ENCODE assay signal across 24 mouse cellular contexts in the genomic region with DNA sequence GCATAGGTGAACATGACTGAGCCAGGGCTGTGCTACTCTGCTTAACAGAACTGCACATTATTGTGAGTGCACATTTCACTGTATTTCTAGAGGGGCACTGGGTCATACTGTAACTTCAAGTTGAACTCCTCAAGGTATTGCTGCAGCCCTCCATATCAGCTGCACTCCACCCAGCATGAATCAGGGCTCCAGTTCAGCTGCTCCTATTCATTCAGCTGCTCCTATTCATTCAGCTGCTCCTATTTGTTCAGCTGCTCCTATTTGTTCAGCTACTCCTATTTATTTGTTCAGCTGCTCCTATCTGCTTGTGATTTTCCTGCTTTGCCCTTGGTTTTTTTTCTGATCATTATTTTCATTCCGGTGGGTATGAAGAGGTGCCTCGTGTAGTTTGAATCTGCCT. TPM values are rescaled to one million over a fixed set of nuclear protein-coding genes. Genes with fewer than 3 reads are reported as not detected.
DNase-seq lines count a peak whose midpoint lies in the region; ATAC-seq and TF ChIP-seq lines count a peak whose summit lies in the region.
"Had no signal": no experiment of that assay in that cellular context is flagged by ENCODE, and none has a peak within 500 bp of the region (broad histone marks: within the 10 kb centered on the region; RNA-seq: fewer than 3 reads in every experiment).

No protein-coding gene starts in this region.

- DNase-seq in gastrocnemius, adult 2 months, result no peak
- DNase-seq in gastrocnemius, postnatal 10 days, result no peak
- no peak for DNase-seq in heart, adult 11 months
- no peak for DNase-seq in heart, postnatal 0 days (ENCODE audit: low spot score)
- no peak for DNase-seq in heart, postnatal 4 days
- DNase-seq: adrenal gland, postnatal 10 days; adrenal gland, postnatal 36 days; cerebellum, adult 18-20 months; cerebellum, adult 9-10 months; cerebellum, postnatal 14 days; kidney, adult 11 months; kidney, adult 8-10 months had no signal

- peaks cover 29 to 36% of the 10 kb centered on the region in 2 experiments for H3K4me1 ChIP-seq in heart, embryonic 14.5 days (ENCODE audit: control insufficient read depth in 2 of 2, insufficient read depth in 2 of 2, low read length in 2 of 2)
- H3K4me1 ChIP-seq in heart, postnatal 0 days (ENCODE audit: control insufficient read depth, insufficient read depth), result peaks cover 51% of the 10 kb centered on the region
- H3K4me1 ChIP-seq: forebrain, embryonic 13.5 days; intestine, embryonic 15.5 days had no signal

- H3K4me2 ChIP-seq in heart, embryonic 14.5 days (ENCODE audit: low read length), result peak overlapping the region; percentile 24
- peak overlapping the region; percentile 57 for H3K4me2 ChIP-seq in heart, postnatal 0 days (ENCODE audit: low read depth, low read length)
- H3K4me2 ChIP-seq: forebrain, embryonic 13.5 days; hindbrain, embryonic 13.5 days; intestine, embryonic 15.5 days had no signal

- no peak for TF ChIP-seq CTCF in gastrocnemius, adult 2 months (IDR thresholded peaks at IDR 0.05)
- TF ChIP-seq CTCF in heart, postnatal 0 days (IDR thresholded peaks at IDR 0.05; ENCODE audit: low read depth), result no peak

- no peaks in the 10 kb centered on the region for H3K9me3 ChIP-seq in heart, embryonic 14.5 days (ENCODE audit: control insufficient read depth, low read length)
- H3K9me3 ChIP-seq in heart, postnatal 0 days (replicated peaks; ENCODE audit: control insufficient read depth, low read length), result no peaks in the 10 kb centered on the region
- H3K9me3 ChIP-seq: forebrain, embryonic 10.5 days; forebrain, embryonic 13.5 days; hindbrain, embryonic 10.5 days; hindbrain, embryonic 13.5 days; intestine, embryonic 15.5 days had no signal

- H3K27me3 ChIP-seq in heart, embryonic 14.5 days (ENCODE audit: control insufficient read depth, insufficient read depth, low read length), result peaks cover 4% of the 10 kb centered on the region; the same call in 1 of the 2 replicates
- no peaks in the 10 kb centered on the region for H3K27me3 ChIP-seq in heart, postnatal 0 days (ENCODE audit: control insufficient read depth, insufficient read depth, low read length)

- no peak overlapping the region for H3K9ac ChIP-seq in heart, embryonic 14.5 days (ENCODE audit: low read length)
- 0 out of 2 replicates have a peak overlapping the region, but pooled peaks have one; percentile 3 for H3K9ac ChIP-seq in heart, postnatal 0 days (replicated peaks; ENCODE audit: low read depth, low read length)
- H3K9ac ChIP-seq: forebrain, embryonic 13.5 days; hindbrain, embryonic 13.5 days; intestine, embryonic 15.5 days had no signal

- no peak for TF ChIP-seq EP300 in heart, postnatal 0 days (IDR thresholded peaks at IDR 0.05; ENCODE audit: low read depth)

- H3K4me3 ChIP-seq in gastrocnemius, adult 2 months, result peak overlapping the region; percentile 68
- no peak overlapping the region for H3K4me3 ChIP-seq in heart, embryonic 14.5 days (ENCODE audit: control insufficient read depth in 1 of 2, insufficient read depth in 1 of 2, low read depth in 1 of 2, low read length in 2 of 2)
- peak overlapping the region; percentile 22; the same call in 1 of the 2 replicates for H3K4me3 ChIP-seq in heart, postnatal 0 days (ENCODE audit: low read depth, low read length)
- H3K4me3 ChIP-seq: forebrain, embryonic 10.5 days; forebrain, embryonic 13.5 days; hindbrain, embryonic 10.5 days; hindbrain, embryonic 13.5 days; intestine, embryonic 15.5 days had no signal

- WGBS in heart, embryonic 14.5 days, result 65% methylated on average over 2 of the region's 2 CpGs
- WGBS in heart, postnatal 0 days, result 64% methylated on average over 2 of the region's 2 CpGs

- no peaks in the 10 kb centered on the region for H3K36me3 ChIP-seq in heart, embryonic 14.5 days (ENCODE audit: control insufficient read depth, insufficient read depth, low read length)
- peaks cover 16% of the 10 kb centered on the region for H3K36me3 ChIP-seq in heart, postnatal 0 days (replicated peaks; ENCODE audit: control insufficient read depth, insufficient read depth, low read length)
- H3K36me3 ChIP-seq: forebrain, embryonic 10.5 days; G1E; hindbrain, embryonic 10.5 days; hindbrain, embryonic 13.5 days; intestine, embryonic 15.5 days had no signal

- no peak for ATAC-seq in heart, embryonic 14.5 days (ENCODE audit: insufficient number of reproducible peaks, insufficient read depth, low FRiP score, low read depth)
- ATAC-seq in heart, postnatal 0 days (ENCODE audit: insufficient read depth, low read depth), result no peak
- ATAC-seq: forebrain, embryonic 13.5 days; forebrain, embryonic 16.5 days; hindbrain, embryonic 16.5 days; intestine, embryonic 15.5 days; Patski had no signal

- H3K27ac ChIP-seq in gastrocnemius, adult 2 months, result peak overlapping the region; percentile 91
- no peak overlapping the region; a peak in 1 of 4 replicates for H3K27ac ChIP-seq in heart, embryonic 14.5 days (replicated peaks in 1 of 2; ENCODE audit: control insufficient read depth in 1 of 2, insufficient read depth in 1 of 2, low read depth in 2 of 2, low read length in 2 of 2)
- peak overlapping the region; percentile 95 for H3K27ac ChIP-seq in heart, postnatal 0 days (ENCODE audit: low read depth)
- H3K27ac ChIP-seq: forebrain, embryonic 10.5 days; forebrain, embryonic 13.5 days; hindbrain, embryonic 10.5 days; hindbrain, embryonic 13.5 days; intestine, embryonic 15.5 days had no signal

- intact Hi-C loops in gastrocnemius, adult 2 months (cut with DNase I), result no loop called here

RNA-seq across cellular contexts. Expression of a gene that starts 41.3 kb away (rescaled TPM):
- not detected for total RNA-seq in gastrocnemius, adult 2 months (2021)
- under 1 TPM in 1 of 2 experiments, not detected in 1; 0.43 TPM for total RNA-seq in gastrocnemius, postnatal 10 days (2021)
- polyA plus RNA-seq in heart, embryonic 14.5 days (2014; fragmentation: Nextera tagmentation; extraction: Ambion mirVana), result 0.74 and 1.2 TPM in 2 replicates
- total RNA-seq in heart, postnatal 0 days (2014; rRNA removed; ENCODE audit: low replicate concordance), result 0.81 and 9.7 TPM in 2 replicates
- 0.56 and 0.60 TPM in 2 replicates for polyA plus RNA-seq in heart, postnatal 0 days (2015; fragmentation: Nextera tagmentation; extraction: Ambion mirVana)
- under 1 TPM in 1 of 2 experiments, not detected in 1; 0.47 TPM for total RNA-seq in heart, postnatal 4 days (2021)
- total RNA-seq: gastrocnemius, postnatal 25 days; heart, postnatal 25 days had no signal
- polyA plus RNA-seq: forebrain, embryonic 10.5 days; forebrain, embryonic 16.5 days; G1E had no signal

RNA-seq across cellular contexts. Expression of a gene that starts 45.0 kb away (rescaled TPM):
- 10 to 100 TPM in 1 of 2 experiments, 1 to 10 TPM in 1; 8.9 to 12.5 TPM for total RNA-seq in gastrocnemius, adult 2 months (2021)
- total RNA-seq in gastrocnemius, postnatal 10 days (2021), result 10 to 100 TPM; 12.0 to 16.2 TPM
- polyA plus RNA-seq in heart, embryonic 14.5 days (2014; fragmentation: Nextera tagmentation; extraction: Ambion mirVana), result 35.4 and 35.9 TPM in 2 replicates
- total RNA-seq in heart, postnatal 0 days (2014; rRNA removed; ENCODE audit: low replicate concordance), result 14.2 and 35.0 TPM in 2 replicates
- polyA plus RNA-seq in heart, postnatal 0 days (2015; fragmentation: Nextera tagmentation; extraction: Ambion mirVana), result 21.1 and 22.0 TPM in 2 replicates
- 10 to 100 TPM; 29.0 to 29.2 TPM for total RNA-seq in heart, postnatal 4 days (2021)

RNA-seq across cellular contexts. Expression of a gene that starts 58.4 kb away (rescaled TPM):
- 100 to 1,000 TPM; 394 to 399 TPM for total RNA-seq in gastrocnemius, adult 2 months (2021)
- total RNA-seq in gastrocnemius, postnatal 10 days (2021), result 100 to 1,000 TPM; 327 to 371 TPM
- 59.2 and 60.2 TPM in 2 replicates for polyA plus RNA-seq in heart, embryonic 14.5 days (2014; fragmentation: Nextera tagmentation; extraction: Ambion mirVana)
- 186 and 226 TPM in 2 replicates for total RNA-seq in heart, postnatal 0 days (2014; rRNA removed; ENCODE audit: low replicate concordance)
- polyA plus RNA-seq in heart, postnatal 0 days (2015; fragmentation: Nextera tagmentation; extraction: Ambion mirVana), result 294 and 306 TPM in 2 replicates
- 100 to 1,000 TPM; 284 to 319 TPM for total RNA-seq in heart, postnatal 4 days (2021)
- polyA plus RNA-seq: G1E, Patski had no signal

Comparison
In these comparisons a context has a peak if more than half of its experiments do, and no peak if none do; other contexts are left out.
1. H3K27ac ChIP-seq: peak in gastrocnemius, adult 2 months (single experiment) and heart, postnatal 0 days (single experiment); none in heart, embryonic 14.5 days (0 of 2).
2. H3K4me3 ChIP-seq: peak in gastrocnemius, adult 2 months (single experiment) and heart, postnatal 0 days (single experiment); none in heart, embryonic 14.5 days (0 of 2).